Mouse (Mus musculus) C2C12 (cell line): ENCODE results near the gene Plscr4. TPM values are rescaled to one million over a fixed set of nuclear protein-coding genes. Genes with fewer than 3 reads are reported as not detected.

ENCODE experiments used
- H3K27me3 ChIP-seq: one replicate; pipeline ENCODE4 v1.6.1; 2011; ENCODE audit not compliant: control insufficient read depth, insufficient read depth, insufficient read length
- H3K36me3 ChIP-seq: one replicate; pipeline ENCODE4 v1.6.1; 2011; ENCODE audit not compliant: control insufficient read depth, insufficient read depth
- H3K4me3 ChIP-seq: one replicate; pipeline ENCODE4 v1.5.1; 2011; ENCODE audit warnings: mild to moderate bottlenecking, control low read depth; ENCODE audit not compliant: poor library complexity, insufficient read depth, severe bottlenecking
- H3K79me2 ChIP-seq: one replicate; pipeline ENCODE4 v1.6.1; 2011; ENCODE audit not compliant: control insufficient read depth, insufficient read depth
- H3K79me3 ChIP-seq: one replicate; pipeline ENCODE4 v1.6.1; 2011; ENCODE audit warnings: low read depth, control low read depth
- H3ac ChIP-seq: one replicate; pipeline ENCODE3; 2011; ENCODE audit warnings: low read depth; ENCODE audit not compliant: control insufficient read depth, insufficient read length
- CEBPB ChIP-seq: IDR thresholded peaks from one replicate; pipeline ENCODE4 v1.6.1; 2011; ENCODE audit warnings: low read depth, mild to moderate bottlenecking, control low read depth, moderate library complexity
- CTCF ChIP-seq: IDR thresholded peaks from one replicate; pipeline ENCODE4 v1.5.1; 2011; ENCODE audit not compliant: control insufficient read depth, insufficient read depth, insufficient read length
- FOSL1 ChIP-seq: IDR thresholded peaks from one replicate; pipeline ENCODE4 v1.8.0; 2011; ENCODE audit warnings: mild to moderate bottlenecking, low read length; ENCODE audit not compliant: poor library complexity, insufficient read depth, severe bottlenecking
- MAX ChIP-seq: IDR thresholded peaks from one replicate; pipeline ENCODE4 v1.6.1; 2011; ENCODE audit warnings: mild to moderate bottlenecking, control low read depth
- MYOD1 ChIP-seq: IDR thresholded peaks from one replicate; pipeline ENCODE4 v1.6.1; 2011; ENCODE audit warnings: low read depth; ENCODE audit not compliant: control insufficient read depth, insufficient read length
- MYOG ChIP-seq: IDR thresholded peaks from one replicate; pipeline ENCODE4 v1.6.1; 2011; ENCODE audit not compliant: control insufficient read depth, insufficient read length; ENCODE audit errors: extremely low read depth
- USF1 ChIP-seq: IDR thresholded peaks from one replicate; pipeline ENCODE4 v1.6.1; 2011; ENCODE audit warnings: low read depth, mild to moderate bottlenecking, control low read depth, moderate library complexity
- polyA plus RNA-seq: library from polyadenylated mRNA; unstranded; fragments of >200 nt; fragmentation: generic; extraction: Trizol; gene quantifications from one replicate; pipeline ENCODE4 v1.2.1, GENCODE M21; 2012; ENCODE audit warnings: missing spikeins

The Plscr4 gene
- polyA plus RNA-seq, 1 experiment: 1.8 TPM

GRCm38 (mm10) chr9:92473178-92473577, 16.0 kb downstream of the Plscr4 start:
- no peaks in the 10 kb centered on the region for H3K36me3 ChIP-seq
- TF ChIP-seq MYOD1: no peak
- TF ChIP-seq MAX: no peak
- H3K79me2 ChIP-seq: no peaks in the 10 kb centered on the region
- no peak overlapping the region for H3K4me3 ChIP-seq
- H3K79me3 ChIP-seq: no peaks in the 10 kb centered on the region
- H3K27me3 ChIP-seq: no peaks in the 10 kb centered on the region
- H3ac ChIP-seq: no peak overlapping the region

GRCm38 (mm10) chr9:92474244-92474643, 17.1 kb downstream of the Plscr4 start:
- H3K79me2 ChIP-seq: no peaks in the 10 kb centered on the region
- H3K4me3 ChIP-seq: no peak overlapping the region
- TF ChIP-seq USF1: no peak
- TF ChIP-seq MYOG: no peak
- TF ChIP-seq CTCF: no peak
- peak; percentile 40 for TF ChIP-seq MYOD1
- TF ChIP-seq CEBPB: no peak
- no peak for TF ChIP-seq MAX
- H3ac ChIP-seq: no peak overlapping the region
- no peaks in the 10 kb centered on the region for H3K79me3 ChIP-seq
- no peaks in the 10 kb centered on the region for H3K27me3 ChIP-seq
- H3K36me3 ChIP-seq: no peaks in the 10 kb centered on the region

GRCm38 (mm10) chr9:92481663-92482062, 24.5 kb downstream of the Plscr4 start:
- Histone ChIP-seq H3K36me3 (no peaks in the 10 kb centered on the region), H3ac (no peak overlapping the region), H3K79me2 (no peaks in the 10 kb centered on the region), H3K4me3 (no peak overlapping the region), H3K79me3 (no peaks in the 10 kb centered on the region), H3K27me3 (no peaks in the 10 kb centered on the region)
- no peak for TF ChIP-seq USF1
- TF ChIP-seq CTCF: no peak
- no peak for TF ChIP-seq CEBPB
- no peak for TF ChIP-seq MYOG
- TF ChIP-seq FOSL1: no peak
- no peak for TF ChIP-seq MYOD1
- no peak for TF ChIP-seq MAX

- no peaks in the 10 kb centered on the region for H3K79me3 ChIP-seq
- H3K79me2 ChIP-seq: no peaks in the 10 kb centered on the region
- H3K4me3 ChIP-seq: no peak overlapping the region
- no peaks in the 10 kb centered on the region for H3K27me3 ChIP-seq
- H3ac ChIP-seq: no peak overlapping the region
- H3K36me3 ChIP-seq: no peaks in the 10 kb centered on the region
- TF ChIP-seq MYOD1 (no peak), MAX (no peak), FOSL1 (no peak), MYOG (no peak), CEBPB (no peak), CTCF (no peak)
These were observed 25.4 kb downstream of the Plscr4 start for GRCm38 (mm10) chr9:92482551-92482950.

- Histone ChIP-seq H3K79me2 (no peaks in the 10 kb centered on the region), H3K79me3 (no peaks in the 10 kb centered on the region), H3K4me3 (no peak overlapping the region), H3K27me3 (no peaks in the 10 kb centered on the region), H3K36me3 (no peaks in the 10 kb centered on the region), H3ac (no peak overlapping the region)
- TF ChIP-seq FOSL1 (no peak), CEBPB (no peak), CTCF (no peak)
These were observed 27.6 kb downstream of the Plscr4 start for GRCm38 (mm10) chr9:92484710-92485267.

- Histone ChIP-seq H3K79me2 (no peaks in the 10 kb centered on the region), H3K27me3 (no peaks in the 10 kb centered on the region), H3ac (no peak overlapping the region), H3K79me3 (no peaks in the 10 kb centered on the region), H3K36me3 (no peaks in the 10 kb centered on the region), H3K4me3 (no peak overlapping the region)
- TF ChIP-seq MYOD1 (no peak), FOSL1 (no peak), USF1 (no peak), CTCF (no peak), MYOG (no peak), CEBPB (no peak), MAX (no peak)
These were observed 32.7 kb downstream of the Plscr4 start for GRCm38 (mm10) chr9:92489857-92490256.
